Mouse (Mus musculus): ENCODE measurements around the gene Rab21. TPM values are rescaled to one million over a fixed set of nuclear protein-coding genes. Genes with fewer than 3 reads are reported as not detected.

The Rab21 gene
- polyA plus RNA-seq (2012; fragmentation: generic; extraction: Trizol), result 16.9 TPM

DNA sequence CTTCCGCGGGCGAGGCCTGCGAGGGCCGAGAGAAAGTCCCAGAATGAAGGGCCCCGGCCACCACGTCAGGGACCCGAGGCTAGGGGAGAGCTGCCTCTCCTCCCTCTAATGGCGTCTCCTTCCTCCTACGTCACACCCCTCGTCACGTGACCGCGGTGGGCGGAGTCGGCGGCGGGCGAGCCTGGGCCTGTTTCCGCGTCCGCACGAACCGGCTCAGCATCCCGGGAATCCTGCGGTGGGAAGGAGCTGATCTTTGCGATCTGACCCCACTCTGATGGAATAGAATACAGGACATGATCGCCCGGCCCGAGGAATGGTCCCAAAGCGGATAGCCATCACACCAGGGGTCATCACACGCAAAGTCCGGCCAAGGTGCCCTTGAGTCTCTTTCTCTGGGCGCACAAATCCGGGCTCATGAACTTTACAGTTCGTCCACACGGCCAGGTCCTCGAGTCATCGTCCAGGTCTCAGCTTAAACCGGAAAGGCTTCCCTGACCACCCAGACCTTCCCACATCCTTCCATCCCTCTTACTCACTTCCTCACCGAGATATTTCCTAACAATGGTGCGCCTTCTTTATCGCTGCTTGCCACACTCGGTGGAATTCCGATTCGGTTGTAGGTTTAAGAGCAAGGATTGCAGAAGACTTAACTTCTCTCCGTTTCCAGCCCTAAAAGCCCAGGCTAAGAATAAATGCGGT, at the start of gene Rab21:
Rab21 (minus strand) TSS at position 122 of the 699 bp plus-strand sequence.
- H3K4me3 ChIP-seq, result peak within 1 kb of the TSS; percentile 76
- TF ChIP-seq MYOD1 (IDR thresholded peaks at IDR 0.05; ENCODE audit: control insufficient read depth in 1 of 3, insufficient read length in 2 of 3, low read depth in 2 of 3), result peak in 1 of 3 experiments; percentile 13
- peak; percentile 97 for TF ChIP-seq POLR2AphosphoS2 (IDR thresholded peaks at IDR 0.05; ENCODE audit: insufficient read length, low read depth)
- TF ChIP-seq MYOG (IDR thresholded peaks at IDR 0.05; ENCODE audit: control insufficient read depth in 1 of 3, insufficient read depth in 1 of 3, insufficient read length in 2 of 3, low read depth in 2 of 3), result peak in 1 of 3 experiments; percentile 2
- TF ChIP-seq MAX (IDR thresholded peaks at IDR 0.05; ENCODE audit: low read depth), result no peak
- peak; percentile 98 for TF ChIP-seq USF1 (IDR thresholded peaks at IDR 0.05; ENCODE audit: low read depth)
- TF ChIP-seq POLR2A (IDR thresholded peaks at IDR 0.05; ENCODE audit: insufficient read length, low read depth), result peak; percentile 96
- TF ChIP-seq CEBPB (IDR thresholded peaks at IDR 0.05; ENCODE audit: insufficient read depth, poor library complexity, severe bottlenecking), result 0 out of 2 replicates have a peak, but pooled peaks have one; percentile 38
- peak; percentile 62 for TF ChIP-seq SRF (IDR thresholded peaks at IDR 0.05; ENCODE audit: control insufficient read depth, insufficient read length, low read depth)
- TF ChIP-seq E2F4 (IDR thresholded peaks at IDR 0.05; ENCODE audit: insufficient read depth), result no peak
- TF ChIP-seq REST (IDR thresholded peaks at IDR 0.05; ENCODE audit: insufficient read depth, insufficient read length), result no peak
- peak within 1 kb of the TSS; percentile 44 for H3ac ChIP-seq (ENCODE audit: control insufficient read depth, insufficient read length)
- H3K36me3 ChIP-seq (ENCODE audit: control insufficient read depth, insufficient read depth), result no peaks in the 10 kb centered on the region
- peak within 1 kb of the TSS; percentile 94 for H3K4me2 ChIP-seq (ENCODE audit: low read depth)
- peaks cover 46% of the 10 kb centered on the region for H3K79me2 ChIP-seq (ENCODE audit: control insufficient read depth, insufficient read depth)
- H3K27me3 ChIP-seq (ENCODE audit: control insufficient read depth, insufficient read depth, insufficient read length), result no peaks in the 10 kb centered on the region

DNA sequence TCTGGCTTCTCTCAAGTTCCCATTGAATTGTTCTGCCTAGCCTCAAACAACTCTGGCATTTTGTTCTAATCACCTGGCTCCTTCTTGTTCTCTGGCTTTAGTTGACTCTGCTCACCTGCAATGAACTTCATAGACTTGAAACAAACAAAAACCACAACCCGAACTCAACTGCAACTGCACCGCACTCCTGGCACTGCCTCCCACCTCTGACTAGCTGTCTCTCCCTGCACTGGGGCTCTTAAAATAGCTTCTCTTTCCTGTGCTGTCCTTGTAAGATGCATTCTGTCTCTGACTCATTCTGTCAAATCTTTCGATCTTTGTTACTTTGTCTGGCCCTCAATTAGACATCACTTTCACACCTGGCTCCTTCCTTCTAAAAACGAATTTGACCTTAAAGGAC, 47.8 kb upstream of the Rab21 start:
- Histone ChIP-seq H3K27me3 (ENCODE audit: control insufficient read depth, insufficient read depth, insufficient read length) (no peaks in the 10 kb centered on the region), H3K36me3 (ENCODE audit: control insufficient read depth, insufficient read depth) (no peaks in the 10 kb centered on the region), H3K4me2 (ENCODE audit: low read depth) (peak overlapping the region; percentile 96), H3ac (ENCODE audit: control insufficient read depth, insufficient read length) (no peak overlapping the region), H3K4me3 (peak overlapping the region; percentile 44), H3K79me2 (ENCODE audit: control insufficient read depth, insufficient read depth) (no peaks in the 10 kb centered on the region)
- TF ChIP-seq TCF12 (IDR thresholded peaks at IDR 0.05; ENCODE audit: insufficient read depth, poor library complexity, severe bottlenecking) (no peak), POLR2AphosphoS2 (IDR thresholded peaks at IDR 0.05; ENCODE audit: insufficient read length, low read depth) (peak; percentile 21)

DNA sequence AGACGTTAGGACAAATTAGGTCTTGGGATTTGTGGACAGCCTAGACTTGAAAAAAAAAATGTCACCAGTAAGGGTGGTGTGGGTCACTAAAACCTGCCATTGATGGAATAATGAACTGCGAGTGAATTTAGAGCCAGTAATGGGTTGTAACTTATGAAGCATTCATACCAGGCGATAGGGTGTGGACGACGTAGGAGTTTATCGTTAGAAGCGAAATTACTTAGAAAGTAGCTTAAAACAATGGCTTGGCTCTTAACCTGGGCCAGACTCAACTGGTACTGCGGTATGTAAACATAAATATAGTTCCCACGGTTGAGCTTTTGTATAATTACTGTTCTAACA, 47.2 kb upstream of the Rab21 start:
- Histone ChIP-seq H3K4me2 (ENCODE audit: low read depth) (peak overlapping the region; percentile 96), H3K4me3 (peak overlapping the region; percentile 44), H3K36me3 (ENCODE audit: control insufficient read depth, insufficient read depth) (no peaks in the 10 kb centered on the region), H3K79me2 (ENCODE audit: control insufficient read depth, insufficient read depth) (no peaks in the 10 kb centered on the region), H3ac (ENCODE audit: control insufficient read depth, insufficient read length) (no peak overlapping the region), H3K27me3 (ENCODE audit: control insufficient read depth, insufficient read depth, insufficient read length) (no peaks in the 10 kb centered on the region)
- TF ChIP-seq E2F4 (IDR thresholded peaks at IDR 0.05; ENCODE audit: insufficient read depth) (no peak), MYOD1 (IDR thresholded peaks at IDR 0.05; ENCODE audit: control insufficient read depth in 1 of 3, insufficient read length in 2 of 3, low read depth in 2 of 3) (no peak), CEBPB (IDR thresholded peaks at IDR 0.05; ENCODE audit: insufficient read depth, poor library complexity, severe bottlenecking) (no peak), POLR2A (IDR thresholded peaks at IDR 0.05; ENCODE audit: insufficient read length, low read depth) (no peak), USF1 (IDR thresholded peaks at IDR 0.05; ENCODE audit: low read depth) (no peak), TCF12 (IDR thresholded peaks at IDR 0.05; ENCODE audit: insufficient read depth, poor library complexity, severe bottlenecking) (no peak), POLR2AphosphoS2 (IDR thresholded peaks at IDR 0.05; ENCODE audit: insufficient read length, low read depth) (no peak), MAX (IDR thresholded peaks at IDR 0.05; ENCODE audit: low read depth) (no peak), TCF3 (IDR thresholded peaks at IDR 0.05; ENCODE audit: insufficient read length, low read depth) (no peak), MYOG (IDR thresholded peaks at IDR 0.05; ENCODE audit: control insufficient read depth in 1 of 3, insufficient read depth in 1 of 3, insufficient read length in 2 of 3, low read depth in 2 of 3) (no peak), REST (IDR thresholded peaks at IDR 0.05; ENCODE audit: insufficient read depth, insufficient read length) (no peak), SRF (IDR thresholded peaks at IDR 0.05; ENCODE audit: control insufficient read depth, insufficient read length, low read depth) (no peak)

DNA sequence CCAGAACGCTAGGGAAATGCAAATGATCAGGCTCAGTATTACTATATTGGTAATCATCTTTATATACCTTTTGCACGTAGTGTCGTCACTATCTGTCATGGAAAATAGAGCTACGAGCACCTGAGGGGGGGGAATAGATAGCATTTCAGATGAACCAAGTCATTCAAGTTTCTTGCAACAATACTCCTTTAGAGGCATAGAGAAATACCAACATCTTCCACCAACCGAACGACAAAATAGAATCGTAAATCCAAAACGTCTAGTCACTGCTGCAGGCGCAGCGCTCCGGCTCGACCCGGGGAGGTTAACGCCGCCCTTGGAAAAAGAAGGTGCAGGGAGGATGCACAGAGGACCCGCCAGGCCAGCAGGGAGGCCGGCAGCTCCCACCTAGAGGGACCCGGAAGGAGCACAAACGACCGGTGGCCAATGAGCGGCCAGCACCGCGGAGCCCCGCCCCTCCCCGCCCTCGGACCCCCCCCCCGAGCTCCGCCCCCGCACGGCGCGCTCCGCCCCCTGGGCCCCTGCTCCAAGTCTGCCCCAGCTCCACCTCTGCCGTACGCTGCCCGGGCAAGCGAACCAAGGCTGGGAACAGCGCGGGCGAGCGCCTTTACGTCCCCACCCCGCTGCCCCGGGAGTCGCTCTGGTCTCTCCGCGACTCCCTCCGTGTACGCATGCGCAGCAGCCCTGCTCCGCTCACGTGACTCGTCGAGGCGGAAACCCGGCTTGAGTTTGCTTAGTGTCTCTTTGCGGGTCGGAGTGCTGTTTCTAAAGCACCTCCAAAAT, 46.6 kb upstream of the Rab21 start, which contains the start of gene Tmem19:
Tmem19 (minus strand) TSS at position 662 of the 783 bp plus-strand sequence.
- Histone ChIP-seq H3K4me3 (peak within 1 kb of the TSS; percentile 44), H3K4me2 (ENCODE audit: low read depth) (peak within 1 kb of the TSS; percentile 97), H3K27me3 (ENCODE audit: control insufficient read depth, insufficient read depth, insufficient read length) (no peaks in the 10 kb centered on the region), H3ac (ENCODE audit: control insufficient read depth, insufficient read length) (no peak within 1 kb of the TSS), H3K79me2 (ENCODE audit: control insufficient read depth, insufficient read depth) (no peaks in the 10 kb centered on the region), H3K36me3 (ENCODE audit: control insufficient read depth, insufficient read depth) (no peaks in the 10 kb centered on the region)
- TF ChIP-seq REST (IDR thresholded peaks at IDR 0.05; ENCODE audit: insufficient read depth, insufficient read length) (no peak), TCF3 (IDR thresholded peaks at IDR 0.05; ENCODE audit: insufficient read length, low read depth) (no peak), USF1 (IDR thresholded peaks at IDR 0.05; ENCODE audit: low read depth) (peak; percentile 99), MYOD1 (IDR thresholded peaks at IDR 0.05; ENCODE audit: control insufficient read depth in 1 of 3, insufficient read length in 2 of 3, low read depth in 2 of 3) (no peak), POLR2A (IDR thresholded peaks at IDR 0.05; ENCODE audit: insufficient read length, low read depth) (peak; percentile 63), MYOG (IDR thresholded peaks at IDR 0.05; ENCODE audit: control insufficient read depth in 1 of 3, insufficient read depth in 1 of 3, insufficient read length in 2 of 3, low read depth in 2 of 3) (no peak), E2F4 (IDR thresholded peaks at IDR 0.05; ENCODE audit: insufficient read depth) (peak; percentile 10), CEBPB (IDR thresholded peaks at IDR 0.05; ENCODE audit: insufficient read depth, poor library complexity, severe bottlenecking) (no peak), MAX (IDR thresholded peaks at IDR 0.05; ENCODE audit: low read depth) (no peak), TCF12 (IDR thresholded peaks at IDR 0.05; ENCODE audit: insufficient read depth, poor library complexity, severe bottlenecking) (no peak), POLR2AphosphoS2 (IDR thresholded peaks at IDR 0.05; ENCODE audit: insufficient read length, low read depth) (peak; percentile 88), SRF (IDR thresholded peaks at IDR 0.05; ENCODE audit: control insufficient read depth, insufficient read length, low read depth) (no peak)
